Mouse (Mus musculus) neutrophil, adult 59 days (primary cell): ENCODE results near the gene Tfap2b. TPM values are rescaled to one million over a fixed set of nuclear protein-coding genes. Genes with fewer than 3 reads are reported as not detected.

Experiments used
- total RNA-seq, 2 experiments: library from RNA; stranded (reverse); gene quantifications; 1 replicate in 1 of 2; 2 replicates in 1 of 2; pipeline ENCODE4 v1.2.4; 2023

Tfap2b gene
- not detected for total RNA-seq

GRCm38 (mm10) chr1:19208641-19209358 lies at the start of gene Tfap2b:
TSS of gene Tfap2b (plus strand) at chr1:19208914.

Other genes with a start within 250 kb of the Tfap2b start
- gene Tfap2d, start 105.9 kb upstream of the Tfap2b start, total RNA-seq: not detected